Mouse (Mus musculus): ENCODE data around the gene Ctu1.

- no peak for TF ChIP-seq CTCF (IDR thresholded peaks at IDR 0.05; ENCODE audit: control insufficient read depth, insufficient read depth, low read length)
- no peak for TF ChIP-seq POLR2A (IDR thresholded peaks at IDR 0.05; ENCODE audit: borderline replicate concordance, control insufficient read depth, low read depth, low read length)
These were observed 15.6 kb upstream of the Ctu1 start for GRCm38 (mm10) chr7:43656232-43656631.

Measured in bone marrow, adult 2 months (tissue).